Mouse (Mus musculus): ENCODE measurements around the gene Dguok. TPM values are rescaled to one million over a fixed set of nuclear protein-coding genes. Genes with fewer than 3 reads are reported as not detected.

The Dguok gene
- total RNA-seq, 2 experiments from 2014 or later, result 17.8 to 20.6 TPM

GRCm38 (mm10) chr6:83496009-83496752 lies 10.6 kb downstream of the Dguok start:
- Histone ChIP-seq H3K4me3 (no peak overlapping the region), H3K27ac (peak overlapping the region; percentile 60)
- DNase-seq, result peak; percentile 78
- intact Hi-C loops (cut with DNase I), result no loop called here
- no peak for TF ChIP-seq CTCF (IDR thresholded peaks at IDR 0.05)

DNA sequence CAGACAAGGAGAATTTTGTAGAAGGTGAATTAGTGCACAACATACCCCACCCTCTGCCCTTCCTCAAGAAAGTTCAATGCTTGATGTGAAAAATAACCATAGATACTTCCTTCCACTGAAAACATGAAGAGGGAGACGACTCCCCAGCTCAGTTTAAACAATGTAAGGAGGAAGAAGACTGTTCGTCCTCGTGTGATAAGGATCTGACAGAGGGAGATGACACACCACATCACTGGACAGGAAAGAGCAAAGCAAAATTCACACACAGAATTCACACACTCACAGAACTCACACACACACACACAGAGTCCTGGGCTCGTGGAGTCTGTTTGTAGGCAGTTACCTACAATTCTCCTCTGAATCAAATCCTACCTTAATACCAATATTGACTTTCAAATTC lies 16.1 kb downstream of the Dguok start:
- no peak for DNase-seq
- intact Hi-C loops (cut with DNase I), result no loop called here
- Histone ChIP-seq H3K27ac (no peak overlapping the region), H3K4me3 (no peak overlapping the region)
- TF ChIP-seq CTCF (IDR thresholded peaks at IDR 0.05), result no peak

- Histone ChIP-seq H3K4me3 (no peak overlapping the region), H3K27ac (peak overlapping the region; percentile 28; the same call in 1 of the 2 replicates)
- DNase-seq, result no peak
- no peak for TF ChIP-seq CTCF (IDR thresholded peaks at IDR 0.05)
- intact Hi-C loops (cut with DNase I), result no loop called here
Observed at GRCm38 (mm10) chr6:83488200-83488599, 18.6 kb downstream of the Dguok start.

- intact Hi-C loops (cut with DNase I), result no loop called here
- Histone ChIP-seq H3K27ac (peak overlapping the region; percentile 17; the same call in 1 of the 2 replicates), H3K4me3 (no peak overlapping the region)
- peak; percentile 16; the same call in 1 of the 2 replicates for TF ChIP-seq CTCF (IDR thresholded peaks at IDR 0.05)
- DNase-seq, result peak; percentile 90
Observed at GRCm38 (mm10) chr6:83487298-83487697, 19.5 kb downstream of the Dguok start.

GRCm38 (mm10) chr6:83485854-83486253 lies 20.9 kb downstream of the Dguok start:
- intact Hi-C loops (cut with DNase I), result no loop called here
- no peak for TF ChIP-seq CTCF (IDR thresholded peaks at IDR 0.05)
- no peak for DNase-seq
- H3K4me3 ChIP-seq, result no peak overlapping the region
- peak overlapping the region; percentile 57 for H3K27ac ChIP-seq

GRCm38 (mm10) chr6:83483776-83484175 lies 23.0 kb downstream of the Dguok start:
- TF ChIP-seq CTCF (IDR thresholded peaks at IDR 0.05), result no peak
- peak; percentile 80 for DNase-seq
- intact Hi-C loops (cut with DNase I), result no loop called here

GRCm38 (mm10) chr6:83482418-83483085 lies 24.2 kb downstream of the Dguok start:
- peak overlapping the region; percentile 66 for H3K27ac ChIP-seq
- DNase-seq, result no peak
- intact Hi-C loops (cut with DNase I), result no loop called here
- TF ChIP-seq CTCF (IDR thresholded peaks at IDR 0.05), result no peak
- H3K4me3 ChIP-seq, result no peak overlapping the region

More at GRCm38 (mm10) chr6:83483776-83484175, 23.0 kb downstream of the Dguok start:
- Histone ChIP-seq H3K27ac (peak overlapping the region; percentile 66), H3K4me3 (no peak overlapping the region)

GRCm38 (mm10) chr6:83480019-83480655 lies 26.6 kb downstream of the Dguok start:
- Histone ChIP-seq H3K4me3 (no peak overlapping the region), H3K27ac (no peak overlapping the region)
- DNase-seq, result no peak
- intact Hi-C loops (cut with DNase I), result no loop called here
- TF ChIP-seq CTCF (IDR thresholded peaks at IDR 0.05), result no peak

- no peak overlapping the region for H3K27ac ChIP-seq
- no peak for DNase-seq
- intact Hi-C loops (cut with DNase I), result no loop called here
- TF ChIP-seq CTCF (IDR thresholded peaks at IDR 0.05), result no peak
- H3K4me3 ChIP-seq, result no peak overlapping the region
Observed at GRCm38 (mm10) chr6:83479193-83479592, 27.6 kb downstream of the Dguok start.

DNA sequence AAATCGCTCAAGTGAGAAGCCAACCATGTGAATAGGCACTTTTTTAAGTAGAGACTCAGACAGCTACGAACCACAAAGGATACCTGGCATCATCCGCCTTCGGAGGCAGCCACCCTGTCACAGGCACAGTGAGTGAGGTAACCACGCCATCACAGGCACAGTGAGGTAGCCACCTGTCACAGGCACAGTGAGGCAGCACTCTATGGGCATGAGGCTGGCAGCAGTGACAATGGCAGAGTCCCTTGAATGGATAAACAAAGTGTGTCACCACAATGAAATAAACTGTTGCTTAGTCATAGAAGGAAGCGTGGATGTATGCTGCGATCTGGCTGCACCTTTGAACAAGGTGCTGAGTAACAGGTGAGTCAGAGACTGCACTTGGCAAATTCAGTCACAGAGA lies 28.1 kb downstream of the Dguok start:
- intact Hi-C loops (cut with DNase I), result no loop called here
- Histone ChIP-seq H3K27ac (no peak overlapping the region), H3K4me3 (no peak overlapping the region)
- TF ChIP-seq CTCF (IDR thresholded peaks at IDR 0.05), result no peak
- DNase-seq, result no peak

- DNase-seq, result no peak
- intact Hi-C loops (cut with DNase I), result no loop called here
- no peak overlapping the region for H3K4me3 ChIP-seq
- no peak overlapping the region for H3K27ac ChIP-seq
- TF ChIP-seq CTCF (IDR thresholded peaks at IDR 0.05), result peak; percentile 37; the same call in 1 of the 2 replicates
Observed at GRCm38 (mm10) chr6:83478217-83478616, 28.6 kb downstream of the Dguok start.

DNA sequence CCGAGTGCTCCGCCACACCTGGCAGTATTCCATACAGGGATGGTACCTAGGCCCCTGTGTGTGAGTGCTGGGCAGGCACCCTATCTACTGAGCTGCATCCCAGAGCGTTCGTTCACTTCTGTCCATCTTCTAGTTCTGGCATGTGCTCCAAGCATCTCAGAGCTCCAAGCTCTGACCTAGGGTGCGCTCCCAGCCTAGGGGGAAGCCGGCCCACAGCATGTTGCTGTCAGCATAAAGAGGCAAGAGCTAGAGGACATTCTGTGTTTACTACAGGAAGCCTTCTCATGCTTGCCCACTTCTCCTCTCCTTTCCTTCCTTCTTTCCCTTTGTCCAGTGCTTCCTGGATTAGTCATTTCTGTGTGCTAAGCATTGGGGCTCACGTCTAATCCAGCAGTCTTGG lies 31.3 kb downstream of the Dguok start:
- intact Hi-C loops (cut with DNase I), result no loop called here
- Histone ChIP-seq H3K27ac (no peak overlapping the region), H3K4me3 (no peak overlapping the region)
- DNase-seq, result no peak
- TF ChIP-seq CTCF (IDR thresholded peaks at IDR 0.05), result no peak

DNA sequence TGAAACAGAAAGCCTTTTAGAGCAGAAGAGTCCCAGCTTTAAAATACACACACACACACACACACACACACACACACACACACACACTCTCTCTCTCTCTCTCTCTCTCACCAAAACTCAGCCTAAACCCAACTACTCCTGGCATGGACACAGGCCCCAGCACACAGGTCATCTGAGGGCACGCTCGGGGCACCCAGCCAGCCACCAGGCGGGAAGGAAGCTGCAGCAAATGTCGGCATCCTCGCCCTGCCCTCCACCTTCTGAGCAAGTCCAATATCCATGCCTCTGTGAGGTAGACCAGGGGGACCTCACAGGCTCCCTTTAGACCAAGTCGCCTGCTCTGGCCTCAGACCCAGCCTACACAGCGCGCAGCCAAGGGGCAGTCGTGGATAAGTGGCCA lies 33.5 kb downstream of the Dguok start:
- Histone ChIP-seq H3K4me3 (no peak overlapping the region), H3K27ac (peak overlapping the region; percentile 58)
- TF ChIP-seq CTCF (IDR thresholded peaks at IDR 0.05), result no peak
- peak; percentile 85 for DNase-seq
- intact Hi-C loops (cut with DNase I), result no loop called here

Data from gastrocnemius, adult 2 months (tissue).